Mouse (Mus musculus): ENCODE measurements around the gene Man1b1. TPM values are rescaled to one million over a fixed set of nuclear protein-coding genes. Genes with fewer than 3 reads are reported as not detected.

The Man1b1 gene
- polyA plus RNA-seq, 2 experiments from 2014 or later: 19.7 to 23.2 TPM

- ATAC-seq: no peak
Measured at GRCm38 (mm10) chr2:25305587-25306359, 26.4 kb upstream of the Man1b1 start.

- ATAC-seq: no peak
Measured at GRCm38 (mm10) chr2:25310180-25310579, 22.0 kb upstream of the Man1b1 start.

- ATAC-seq: no peak
Measured at GRCm38 (mm10) chr2:25310969-25311368, 21.2 kb upstream of the Man1b1 start.

- no peak for ATAC-seq
Measured at GRCm38 (mm10) chr2:25311491-25311891, 20.6 kb upstream of the Man1b1 start.

GRCm38 (mm10) chr2:25318119-25318966, 13.8 kb upstream of the Man1b1 start:
- no peak for ATAC-seq

- ATAC-seq: peak; percentile 19
Measured at GRCm38 (mm10) chr2:25318971-25319773, 13.0 kb upstream of the Man1b1 start, which contains the start of gene Grin1. Gene Grin1 (minus strand): TSS chr2:25319187.

GRCm38 (mm10) chr2:25320084-25320483, 12.1 kb upstream of the Man1b1 start:
- ATAC-seq: no peak

- no peak for ATAC-seq
Measured at GRCm38 (mm10) chr2:25326036-25326435, 6.1 kb upstream of the Man1b1 start.

- ATAC-seq: no peak
Measured at GRCm38 (mm10) chr2:25328440-25328839, 3.7 kb upstream of the Man1b1 start.

GRCm38 (mm10) chr2:25331470-25331869, 668 bp upstream of the Man1b1 start:
- ATAC-seq: no peak

GRCm38 (mm10) chr2:25333569-25333968, 1.4 kb downstream of the Man1b1 start:
- ATAC-seq: no peak

- no peak for ATAC-seq
Measured at GRCm38 (mm10) chr2:25338303-25338702, 6.2 kb downstream of the Man1b1 start.

GRCm38 (mm10) chr2:25348162-25348561, 16.0 kb downstream of the Man1b1 start:
- ATAC-seq: no peak

- no peak for ATAC-seq
Measured at GRCm38 (mm10) chr2:25349499-25349898, 17.4 kb downstream of the Man1b1 start.

- no peak for ATAC-seq
Measured at GRCm38 (mm10) chr2:25350701-25351100, 18.6 kb downstream of the Man1b1 start.

GRCm38 (mm10) chr2:25354211-25354610, 22.1 kb downstream of the Man1b1 start:
- no peak for ATAC-seq

- no peak for ATAC-seq
Measured at GRCm38 (mm10) chr2:25355419-25356066, 23.4 kb downstream of the Man1b1 start.

- ATAC-seq: peak; percentile 65
Measured at GRCm38 (mm10) chr2:25356208-25357079, 24.3 kb downstream of the Man1b1 start, which contains the start of gene Dpp7. Gene Dpp7 (minus strand): TSS chr2:25356359.

GRCm38 (mm10) chr2:25359848-25360247, 27.7 kb downstream of the Man1b1 start:
- ATAC-seq: no peak

GRCm38 (mm10) chr2:25363478-25364178, 31.5 kb downstream of the Man1b1 start:
- no peak for ATAC-seq
